Mouse (Mus musculus) megakaryocyte, embryonic 14.5 days (primary cell): ENCODE data around the gene Hoxa6.

Source experiments
- FLI1 ChIP-seq: IDR thresholded peaks from 2 replicates; pipeline ENCODE4 v1.6.1; 2012; ENCODE audit warnings: low read length, inconsistent platforms, mixed read lengths
- GATA1 ChIP-seq: IDR thresholded peaks from 3 replicates; pipeline ENCODE4 v1.6.1; 2012; ENCODE audit warnings: mixed read lengths, low read length, inconsistent platforms, borderline replicate concordance

DNA sequence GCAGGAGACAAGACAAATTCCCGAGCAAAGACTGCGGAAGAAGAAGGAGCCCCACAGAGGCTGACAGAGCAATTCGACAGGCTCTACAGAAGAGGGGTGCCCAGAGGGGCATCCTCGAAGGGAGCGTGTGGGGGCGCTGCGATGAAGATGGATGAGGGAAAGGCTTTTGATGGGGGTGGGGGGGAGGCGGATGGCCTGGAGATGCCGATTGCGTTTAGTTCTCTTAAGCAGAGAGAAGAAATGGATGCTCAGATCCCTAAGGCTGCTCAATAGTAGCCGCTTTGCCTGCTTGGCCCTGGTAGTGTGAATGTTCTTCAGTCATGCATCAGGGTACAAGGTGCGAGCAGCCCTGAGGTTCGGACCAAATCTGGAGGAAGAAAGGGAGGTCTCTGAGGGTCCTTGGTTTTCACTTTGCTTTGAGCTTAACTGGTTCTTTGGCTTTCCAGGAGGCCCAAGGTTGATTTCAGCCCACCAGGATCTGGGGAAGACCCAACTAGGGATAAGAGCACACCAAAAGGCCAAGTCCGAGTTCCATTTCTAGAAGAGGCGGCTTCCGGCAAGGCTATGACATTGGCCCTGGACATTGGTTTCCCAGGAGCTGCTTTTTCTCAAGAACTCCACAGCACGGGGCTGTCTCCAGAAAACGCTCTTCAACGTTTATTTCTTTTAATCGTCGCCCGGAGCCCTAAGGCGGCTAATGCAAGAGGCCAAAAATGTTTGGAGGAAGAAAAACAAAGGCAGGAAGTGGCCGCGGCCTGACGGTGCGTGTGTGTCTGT, 40.3 kb upstream of the Hoxa6 start:
- TF ChIP-seq FLI1 (no peak), GATA1 (no peak)
